Mouse (Mus musculus): ENCODE measurements at regions not wholly inside any gene's neighbourhood (a gene's known extent, or its start where the extent isn't known, plus 50 kb on each side); places are given as distances from the start of the nearest gene placed in this dataset.
A peak's percentile ranks its signal among the peaks of the same experiment; 100 is the strongest.

GRCm38 (mm10) chr6:51010536-51010935 lies 356.3 kb upstream of the Npvf start:
- peak; percentile 45 to 53 for DNase-seq

- peak; percentile 28 to 45 for DNase-seq
These were observed 358.0 kb upstream of the Npvf start for GRCm38 (mm10) chr6:51012086-51012830.

DNA sequence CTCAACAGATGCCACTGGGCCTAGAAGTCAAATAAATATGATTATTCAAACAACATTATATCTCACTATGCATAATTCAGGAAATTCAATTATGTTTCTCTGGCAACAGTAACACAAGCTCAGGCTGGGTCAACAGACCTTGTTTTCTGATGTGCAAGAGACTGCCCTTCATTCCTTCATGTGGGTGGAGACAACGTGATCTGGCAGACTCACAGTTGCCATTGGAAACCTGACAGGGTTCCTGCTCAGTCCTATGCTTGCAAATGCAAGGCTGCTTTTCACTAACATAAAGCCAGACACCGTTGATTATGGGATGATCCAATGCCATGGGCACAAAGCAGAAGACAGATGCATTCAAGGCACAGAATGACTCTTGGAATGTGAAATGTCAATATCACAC lies 361.5 kb upstream of the Npvf start:
- no peak for DNase-seq

GRCm38 (mm10) chr6:51016441-51017070 lies 362.3 kb upstream of the Npvf start:
- peak; percentile 22 to 41 for DNase-seq

DNA sequence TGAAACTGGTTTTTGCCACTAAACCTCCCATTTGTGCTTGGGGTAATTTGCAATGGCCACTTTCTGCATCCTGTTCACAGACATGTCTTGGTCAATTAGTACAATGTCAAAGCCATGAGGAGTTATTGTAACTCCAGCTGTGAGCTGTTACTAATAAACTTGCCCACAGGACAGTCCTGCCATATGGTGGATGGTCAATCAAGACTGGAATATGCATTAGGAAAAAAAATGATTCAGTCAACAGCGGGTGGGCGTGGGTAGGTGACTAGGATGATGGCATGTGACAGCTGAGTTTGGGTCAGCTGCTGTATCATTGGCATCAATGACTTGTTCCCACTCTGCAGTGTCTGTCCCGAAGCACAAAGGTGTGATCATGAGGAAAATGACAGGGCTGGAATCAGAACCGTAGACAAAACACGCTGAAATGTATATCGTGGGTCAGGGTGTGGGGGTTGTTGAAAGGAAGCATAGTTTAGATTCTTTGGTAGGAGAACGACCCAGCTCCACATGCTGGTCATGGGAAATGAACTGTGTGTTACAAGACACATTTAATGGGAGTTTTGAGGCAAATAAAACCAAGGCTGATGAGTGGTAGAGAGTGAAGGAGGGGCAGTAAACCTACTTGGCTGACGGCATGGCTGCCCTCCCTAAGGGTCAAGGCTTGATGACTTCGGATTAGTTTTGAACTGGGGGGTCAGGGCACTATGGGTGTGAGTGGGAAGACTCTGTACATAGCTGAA lies 363.2 kb upstream of the Npvf start:
- no peak for DNase-seq

DNA sequence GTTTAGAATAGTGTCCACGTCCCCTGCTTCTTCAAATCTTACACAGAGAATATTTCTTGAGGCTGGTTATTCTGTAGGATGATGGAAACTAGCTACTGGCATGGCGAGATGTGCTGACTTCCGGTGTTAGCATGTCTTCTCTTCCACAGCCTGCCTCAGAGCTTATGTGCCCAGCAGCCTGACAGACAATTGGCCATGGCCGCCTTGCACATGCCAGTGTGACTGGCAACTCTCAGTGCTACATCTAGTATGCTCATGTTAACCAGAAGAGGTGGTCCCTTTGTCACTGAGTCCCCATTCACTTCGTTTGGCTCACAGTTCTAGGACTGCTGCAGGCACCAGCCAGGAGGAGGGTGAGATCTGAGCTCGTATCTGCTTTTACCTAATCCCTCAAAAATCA lies 367.0 kb upstream of the Npvf start:
- DNase-seq, result no peak

DNA sequence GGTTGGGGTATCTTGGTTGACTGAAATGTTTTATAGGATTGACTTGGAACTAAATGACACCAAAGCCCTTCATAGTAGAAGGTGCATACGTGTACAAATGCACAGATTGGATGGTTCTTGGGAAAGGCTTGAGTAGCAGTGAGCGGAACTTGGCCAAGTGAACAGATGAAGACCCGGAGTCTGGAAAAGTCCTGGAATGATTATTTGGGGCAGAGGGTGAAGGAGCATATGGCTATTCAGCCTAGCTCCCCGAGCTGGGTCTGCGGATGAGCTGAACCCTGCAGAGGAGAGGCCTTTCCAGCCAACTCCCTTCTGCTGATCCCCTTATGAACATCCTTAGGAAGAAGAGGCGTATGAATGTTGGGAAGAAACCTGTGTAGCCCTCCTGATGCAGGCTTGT lies 369.1 kb upstream of the Npvf start:
- no peak for DNase-seq

GRCm38 (mm10) chr6:51024756-51025155 lies 370.5 kb upstream of the Npvf start:
- no peak for DNase-seq

GRCm38 (mm10) chr6:51025411-51025810 lies 371.2 kb upstream of the Npvf start:
- DNase-seq, result no peak

GRCm38 (mm10) chr6:51027296-51027695 lies 373.1 kb upstream of the Npvf start:
- DNase-seq, result no peak

DNA sequence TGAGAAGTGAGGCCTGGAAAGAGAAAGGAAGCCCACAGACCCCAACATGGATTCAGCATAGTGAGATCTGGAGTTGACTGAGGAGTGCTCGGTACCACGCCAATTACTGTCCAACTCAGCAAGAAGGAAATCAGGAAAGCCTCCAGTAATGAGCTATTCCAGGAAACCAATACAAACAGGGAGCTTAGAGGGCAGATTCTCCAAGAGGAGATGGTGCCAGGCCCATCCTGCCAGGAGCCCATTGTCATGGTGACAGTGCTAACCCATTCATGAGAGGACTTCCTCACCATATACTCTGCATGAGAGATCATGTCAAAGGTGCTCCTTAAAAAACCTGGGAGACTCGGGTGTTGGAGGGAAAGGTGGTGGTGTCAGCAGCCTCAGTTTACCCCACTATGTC lies 375.3 kb upstream of the Npvf start:
- no peak for DNase-seq

DNA sequence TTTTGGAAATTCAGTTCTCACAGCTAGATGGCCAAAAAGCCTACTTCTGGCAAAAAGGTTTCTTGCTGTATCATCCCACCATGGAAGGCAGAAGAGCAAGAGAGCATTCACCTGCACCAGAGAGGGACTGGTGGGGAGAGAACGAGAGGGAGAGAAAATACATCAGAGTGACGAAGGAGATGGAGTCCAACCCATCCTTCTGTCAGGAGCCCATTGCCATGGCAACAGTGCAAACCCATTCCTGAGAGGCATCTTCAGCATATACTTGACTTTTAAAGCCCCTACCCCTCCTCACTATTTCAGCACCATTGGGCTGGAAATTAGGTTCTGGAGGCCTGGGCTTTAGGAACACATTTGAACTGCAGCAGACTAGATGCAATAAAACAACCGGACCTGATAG lies 375.7 kb upstream of the Npvf start:
- DNase-seq, result no peak

DNA sequence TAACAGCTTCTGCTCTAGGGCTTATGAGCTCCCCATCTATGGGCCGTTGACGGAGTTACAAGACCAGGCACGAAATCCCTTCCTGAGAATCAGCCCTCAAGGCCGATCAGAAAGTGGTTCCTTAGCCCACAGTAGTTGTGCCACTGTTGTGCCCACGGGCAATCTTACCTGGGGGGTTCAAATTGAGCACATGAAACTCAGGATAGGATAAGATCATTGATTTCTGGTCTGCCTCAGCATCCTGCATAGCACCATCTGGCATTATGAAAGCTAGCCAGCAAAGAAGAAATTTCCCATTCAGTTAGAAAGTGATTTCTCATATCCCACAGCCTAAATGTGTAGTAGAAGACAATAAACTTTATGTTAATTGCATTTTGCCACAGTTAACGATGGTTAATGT lies 379.6 kb upstream of the Npvf start:
- no peak for DNase-seq

DNA sequence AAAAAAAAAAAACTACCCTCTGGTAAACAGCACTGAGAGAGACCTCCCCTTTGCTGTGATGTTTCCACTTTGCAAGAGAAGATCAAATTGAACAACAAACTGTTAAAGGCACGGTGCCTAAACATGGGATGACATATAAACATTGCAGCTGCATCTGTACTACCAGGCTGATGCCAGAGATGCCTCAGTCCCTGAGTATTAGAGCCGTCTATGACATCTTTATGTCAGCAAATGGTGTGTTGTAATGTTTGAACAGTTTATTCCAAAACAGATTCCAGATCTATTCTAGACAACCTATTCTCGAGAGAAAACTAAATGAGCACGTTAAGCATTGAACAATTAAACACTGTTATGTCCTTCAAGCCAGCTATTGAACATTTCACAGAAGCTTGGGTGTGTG lies 381.8 kb upstream of the Npvf start:
- DNase-seq, result no peak

DNA sequence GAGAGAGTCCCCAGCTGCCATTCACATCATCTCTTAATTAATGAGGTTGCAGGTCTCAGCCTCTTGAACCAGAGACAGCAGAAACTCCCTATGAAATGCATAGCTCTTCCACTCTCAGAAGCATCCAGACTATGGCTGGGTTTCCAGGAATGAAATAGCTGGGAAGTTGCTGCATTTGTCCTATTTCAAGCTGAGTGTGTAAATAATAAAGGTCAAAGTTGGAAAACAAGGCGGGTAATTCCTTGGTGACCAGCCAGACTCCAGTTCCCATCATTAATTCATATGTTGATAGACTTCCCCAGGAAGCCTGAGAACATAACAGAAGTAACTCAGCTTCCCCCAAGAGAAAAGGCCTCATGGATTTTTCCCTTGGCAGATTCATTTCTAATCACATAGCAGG lies 382.3 kb upstream of the Npvf start:
- DNase-seq, result peak; percentile 49 to 76

- DNase-seq, result no peak
These were observed 382.7 kb upstream of the Npvf start for GRCm38 (mm10) chr6:51036956-51037355.

- no peak for DNase-seq
These were observed 385.4 kb upstream of the Npvf start for GRCm38 (mm10) chr6:51039486-51040180.

DNA sequence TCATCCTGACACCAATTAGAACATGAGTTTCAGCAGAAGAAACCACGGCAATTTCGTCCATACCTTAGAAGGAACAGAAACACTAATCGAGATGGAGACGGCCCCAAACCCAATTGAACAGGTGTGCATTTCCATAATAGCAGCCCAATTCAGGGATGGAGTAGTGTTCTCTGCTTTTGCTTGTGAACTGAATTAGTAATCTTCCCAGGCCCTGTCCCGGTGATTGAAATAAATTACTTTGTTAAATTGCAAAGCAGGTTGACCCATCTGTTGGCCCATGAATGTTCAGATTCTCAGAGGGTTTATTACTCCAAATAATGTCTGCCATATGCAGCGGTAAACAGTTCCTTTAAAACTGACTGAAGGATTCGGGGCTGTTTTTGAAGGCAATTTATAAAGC lies 388.5 kb upstream of the Nfe2l3 start:
- no peak for DNase-seq

DNA sequence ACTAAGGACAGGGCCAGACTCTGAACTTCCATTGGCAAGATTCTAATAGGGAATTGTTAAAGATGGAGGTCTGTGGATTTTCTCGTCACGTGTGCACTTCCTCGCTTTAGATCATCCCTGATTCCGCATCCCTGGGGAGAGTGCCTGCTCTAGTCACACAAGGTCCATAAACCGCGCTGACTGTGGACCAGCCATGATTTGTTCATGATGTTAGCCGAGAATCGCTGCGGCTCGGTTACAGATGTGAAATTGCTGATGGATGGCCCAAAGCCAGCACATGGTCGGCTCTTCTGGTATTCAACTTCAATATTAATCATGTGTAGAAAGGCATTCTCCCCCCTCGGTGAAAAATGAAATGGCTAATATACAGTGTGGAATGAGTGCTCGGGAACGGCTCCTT lies 387.6 kb upstream of the Nfe2l3 start:
- DNase-seq, result no peak

DNA sequence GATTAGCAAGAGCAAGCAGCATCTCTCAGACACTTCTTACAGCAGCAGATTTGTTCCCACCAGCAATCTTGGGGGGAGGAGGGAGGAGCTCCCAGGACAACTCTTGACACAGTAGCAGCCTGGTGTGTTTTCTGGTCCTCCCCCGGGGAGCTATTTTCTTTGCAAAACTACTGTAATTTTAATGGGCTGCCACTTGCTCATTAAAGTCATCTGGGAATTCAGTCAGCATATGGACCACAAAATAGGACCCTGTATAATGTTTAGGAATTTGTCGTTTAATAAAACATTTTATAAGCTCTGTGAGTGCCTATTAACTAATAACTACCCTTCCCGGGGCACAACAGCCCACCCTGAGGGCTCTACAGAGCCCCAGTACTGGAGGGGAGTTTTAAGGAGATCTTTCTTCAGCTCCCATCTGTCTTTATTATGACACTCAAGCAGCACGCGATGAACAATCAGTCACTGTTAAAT lies 380.0 kb upstream of the Nfe2l3 start:
- no peak for DNase-seq

- DNase-seq, result no peak
These were observed 375.2 kb upstream of the Nfe2l3 start for GRCm38 (mm10) chr6:51057229-51057628.

DNA sequence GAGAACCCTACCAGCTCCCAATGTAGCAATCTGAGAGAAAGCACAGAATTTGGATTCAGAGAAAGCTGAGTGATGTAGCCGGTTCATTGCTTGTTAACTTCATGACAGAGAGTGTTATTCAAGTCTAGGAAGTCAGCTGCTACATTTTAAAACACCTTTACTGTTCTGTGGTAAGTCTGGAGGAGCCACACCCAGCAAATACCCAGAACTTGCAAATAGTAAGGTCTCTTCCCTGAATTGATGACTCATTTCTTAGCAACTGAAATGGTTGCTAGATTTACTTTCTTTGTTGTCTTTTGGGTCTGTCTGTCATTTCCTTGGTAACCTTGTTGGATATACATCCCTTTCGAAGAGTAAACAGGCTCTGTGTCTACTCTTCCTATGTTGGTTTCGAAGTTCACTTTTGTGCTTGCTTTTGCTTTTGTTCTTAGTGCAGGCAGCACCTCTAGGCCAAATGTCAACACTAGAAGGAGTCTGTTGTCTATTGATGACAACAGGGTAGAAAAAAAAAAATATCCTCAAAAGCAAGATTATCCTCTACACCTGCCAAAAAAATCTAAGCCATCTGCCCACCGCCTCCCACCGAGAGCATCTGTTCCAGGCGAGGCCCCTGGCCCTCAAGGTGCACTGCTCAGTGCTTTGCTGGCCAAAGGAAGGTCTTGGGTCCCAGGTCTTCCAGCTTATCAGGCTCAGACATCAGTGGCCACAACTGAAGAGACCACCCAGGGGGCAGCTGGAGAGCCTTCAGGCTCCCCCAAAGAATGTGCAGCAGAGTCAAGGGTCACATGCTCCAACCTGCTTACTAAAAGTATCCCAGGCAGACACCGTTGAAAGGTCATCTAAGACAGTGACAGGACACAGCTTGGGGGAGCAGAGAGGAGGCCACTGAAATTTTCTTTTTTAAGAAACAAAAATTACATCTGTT lies 372.3 kb upstream of the Nfe2l3 start:
- DNase-seq, result no peak

Measured in heart, adult 18-20 months (tissue).